In the genomic region with DNA sequence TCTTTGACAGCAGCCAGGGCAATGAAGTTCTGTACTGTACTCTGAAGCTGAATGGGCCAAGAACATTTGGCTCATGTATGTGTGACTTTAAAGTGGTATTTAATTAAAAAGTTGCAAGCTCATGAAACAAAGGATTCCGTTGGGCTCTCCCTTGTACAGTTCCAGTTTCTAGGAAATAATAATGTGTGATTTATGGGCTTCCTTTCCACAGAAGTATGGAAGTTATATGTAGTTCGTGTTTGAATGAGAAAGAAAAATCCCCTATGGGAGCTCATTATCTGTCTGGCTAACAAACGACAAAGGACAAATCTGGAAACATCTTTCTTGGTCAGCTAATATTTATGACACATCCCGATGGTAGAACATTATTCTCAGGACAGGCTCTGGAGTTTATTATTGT, we compare ENCODE assay signal across 32 mouse cellular contexts.
"Had no signal": no experiment of that assay in that cellular context is flagged by ENCODE, and none has a peak within 500 bp of the region (broad histone marks: within the 10 kb centered on the region; RNA-seq: fewer than 3 reads in every experiment).

No protein-coding gene starts in this region.

- H3K27me3 ChIP-seq: limb, embryonic 12.5 days; limb, embryonic 13.5 days; liver, embryonic 12.5 days; liver, embryonic 13.5 days; liver, embryonic 15.5 days; lung, embryonic 15.5 days; megakaryocyte, embryonic 14.5 days; midbrain, embryonic 12.5 days; midbrain, embryonic 13.5 days; midbrain, embryonic 15.5 days; neural tube, embryonic 12.5 days had no signal

- H3K9me3 ChIP-seq: limb, embryonic 12.5 days; limb, embryonic 13.5 days; limb, embryonic 15.5 days; liver, embryonic 12.5 days; liver, embryonic 13.5 days; liver, embryonic 15.5 days; lung, embryonic 15.5 days; midbrain, embryonic 10.5 days; midbrain, embryonic 12.5 days; midbrain, embryonic 13.5 days; midbrain, embryonic 15.5 days; neural tube, embryonic 12.5 days had no signal

- ATAC-seq: liver, embryonic 12.5 days; liver, postnatal 0 days; lung, postnatal 0 days; midbrain, embryonic 13.5 days; midbrain, embryonic 15.5 days; midbrain, embryonic 16.5 days had no signal

- H3K27ac ChIP-seq: left cerebral cortex, adult 2 months; limb, embryonic 12.5 days; limb, embryonic 13.5 days; limb, embryonic 15.5 days; liver, embryonic 12.5 days; liver, embryonic 13.5 days; liver, embryonic 14.5 days; liver, embryonic 15.5 days; lung, embryonic 15.5 days; macrophage; midbrain, embryonic 10.5 days; midbrain, embryonic 12.5 days; midbrain, embryonic 13.5 days; midbrain, embryonic 15.5 days; neural tube, embryonic 12.5 days had no signal

- H3K36me3 ChIP-seq: limb, embryonic 12.5 days; limb, embryonic 13.5 days; limb, embryonic 15.5 days; liver, embryonic 12.5 days; liver, embryonic 13.5 days; liver, embryonic 15.5 days; lung, embryonic 15.5 days; midbrain, embryonic 10.5 days; midbrain, embryonic 12.5 days; midbrain, embryonic 13.5 days; midbrain, embryonic 15.5 days; neural tube, embryonic 12.5 days had no signal

- H3K4me2 ChIP-seq: limb, embryonic 12.5 days; limb, embryonic 13.5 days; limb, embryonic 15.5 days; liver, embryonic 11.5 days; liver, embryonic 12.5 days; liver, embryonic 13.5 days; liver, embryonic 15.5 days; lung, embryonic 14.5 days; lung, embryonic 15.5 days; midbrain, embryonic 11.5 days; midbrain, embryonic 12.5 days; midbrain, embryonic 13.5 days; midbrain, embryonic 15.5 days; neural tube, embryonic 12.5 days had no signal

- H3K4me3 ChIP-seq: left cerebral cortex, adult 2 months; limb, embryonic 12.5 days; limb, embryonic 13.5 days; limb, embryonic 15.5 days; liver, embryonic 12.5 days; liver, embryonic 13.5 days; liver, embryonic 15.5 days; lung, embryonic 15.5 days; megakaryocyte, embryonic 14.5 days; midbrain, embryonic 10.5 days; midbrain, embryonic 12.5 days; midbrain, embryonic 13.5 days; midbrain, embryonic 15.5 days; myocyte; neural tube, embryonic 12.5 days had no signal

- H3K4me1 ChIP-seq: limb, embryonic 12.5 days; limb, embryonic 15.5 days; liver, embryonic 12.5 days; liver, embryonic 13.5 days; liver, embryonic 15.5 days; lung, embryonic 15.5 days; megakaryocyte, embryonic 14.5 days; midbrain, embryonic 10.5 days; midbrain, embryonic 12.5 days; midbrain, embryonic 13.5 days; midbrain, embryonic 15.5 days; neural tube, embryonic 12.5 days had no signal

- H3K9ac ChIP-seq: limb, embryonic 12.5 days; limb, embryonic 13.5 days; limb, embryonic 15.5 days; liver, embryonic 12.5 days; liver, embryonic 13.5 days; liver, embryonic 14.5 days; liver, embryonic 15.5 days; liver, postnatal 0 days; lung, embryonic 14.5 days; lung, embryonic 15.5 days; midbrain, embryonic 12.5 days; midbrain, embryonic 13.5 days; midbrain, embryonic 15.5 days; neural tube, embryonic 12.5 days had no signal

- DNase-seq: left cerebral cortex, postnatal 4 days; liver; liver, embryonic 13.5 days; liver, postnatal 0 days; lung, adult 18-20 months; lung, adult 2 months; lung, embryonic 14.5 days; lung, postnatal 10 days; lung, postnatal 14 days; lung, postnatal 36 days; lung, postnatal 4 days; midbrain, embryonic 14.5 days had no signal
